Mouse (Mus musculus) right cerebral cortex, adult 18-20 months (tissue): ENCODE results near the gene Scnn1a.

ENCODE experiments used
- DNase-seq: peaks from one replicate; pipeline ENCODE4 v3.0.0; 2022; ENCODE audit warnings: mixed read lengths

The Scnn1a gene

DNA sequence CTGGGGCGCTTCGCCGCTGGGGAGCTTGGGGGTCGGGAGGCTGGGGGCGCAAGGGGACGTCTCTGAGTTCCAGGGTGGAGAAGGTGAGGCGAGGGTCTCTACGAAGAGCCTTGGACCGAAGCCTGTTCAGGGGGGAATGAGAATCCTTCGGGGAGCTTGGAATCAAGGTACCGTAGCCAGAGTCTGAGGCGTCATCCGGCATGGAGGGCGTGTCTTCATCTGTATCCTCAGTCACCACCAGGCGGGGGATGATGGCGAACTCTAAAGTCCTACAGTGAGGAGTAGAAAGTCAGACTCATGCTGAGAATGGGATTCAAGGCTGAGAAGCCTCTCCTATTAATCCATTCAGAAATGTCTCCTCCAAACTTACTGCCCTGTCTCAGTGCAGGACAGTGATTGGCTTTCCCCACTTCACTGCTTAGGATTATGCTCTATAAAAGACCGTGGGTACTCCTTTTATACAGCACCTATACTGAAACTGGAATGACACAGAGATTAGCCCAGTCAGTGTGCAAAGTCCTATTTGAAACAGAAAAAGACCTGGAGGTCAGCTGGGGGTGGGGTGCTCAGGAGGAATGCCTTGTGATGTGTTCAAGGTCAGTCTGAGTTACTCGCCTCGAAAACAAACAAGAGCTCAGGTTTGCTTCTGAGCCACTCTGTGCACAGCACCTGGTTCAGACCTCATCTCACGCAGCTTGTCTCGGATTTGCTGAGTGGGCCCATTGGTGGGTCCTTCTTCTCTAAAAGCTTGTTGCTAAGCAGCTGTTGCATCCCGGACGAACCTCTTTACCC lies 43.2 kb downstream of the Scnn1a start:
- DNase-seq, result no peak

DNA sequence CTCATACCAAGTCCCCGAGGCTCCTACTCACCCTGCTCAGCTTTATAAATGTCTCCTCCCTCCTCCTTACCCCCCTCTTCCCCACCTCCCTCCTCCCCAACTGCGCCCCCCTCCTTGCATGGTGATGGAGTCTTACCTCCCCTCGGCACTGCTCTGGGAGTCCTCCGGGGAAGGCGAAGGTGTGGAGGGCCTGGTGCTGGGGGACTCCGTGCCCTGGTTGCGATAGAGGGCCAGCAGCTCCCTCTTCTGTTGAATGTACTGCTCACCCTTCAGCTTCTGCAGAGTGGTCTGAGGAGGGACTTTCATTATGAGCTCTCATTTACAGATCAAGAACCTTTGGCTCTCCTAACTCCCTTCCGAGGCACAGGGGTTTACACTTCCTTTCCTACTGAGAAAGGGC lies 44.0 kb downstream of the Scnn1a start:
- DNase-seq, result no peak

- no peak for DNase-seq
Observed at GRCm38 (mm10) chr6:125365522-125365921, 45.1 kb downstream of the Scnn1a start.

DNA sequence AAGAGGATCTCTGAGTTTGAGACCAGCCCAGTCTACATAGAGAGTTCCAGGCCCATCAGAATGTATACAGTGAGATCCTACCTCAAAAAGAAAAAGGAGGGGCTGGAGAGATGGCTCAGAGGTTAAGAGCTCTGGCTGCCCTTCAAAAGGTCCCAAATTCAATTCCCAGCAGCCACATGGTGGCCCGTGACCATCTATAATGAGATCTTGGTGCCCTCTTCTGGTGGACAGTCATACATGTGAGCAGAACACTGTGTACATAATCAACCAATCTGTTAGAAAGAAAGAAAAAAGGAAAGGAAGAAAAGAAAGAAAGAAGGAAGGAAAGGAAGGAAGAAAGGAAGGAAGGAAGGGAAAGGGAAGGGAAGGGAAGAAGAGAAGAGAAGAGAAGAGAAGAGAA lies 45.7 kb downstream of the Scnn1a start:
- no peak for DNase-seq

DNA sequence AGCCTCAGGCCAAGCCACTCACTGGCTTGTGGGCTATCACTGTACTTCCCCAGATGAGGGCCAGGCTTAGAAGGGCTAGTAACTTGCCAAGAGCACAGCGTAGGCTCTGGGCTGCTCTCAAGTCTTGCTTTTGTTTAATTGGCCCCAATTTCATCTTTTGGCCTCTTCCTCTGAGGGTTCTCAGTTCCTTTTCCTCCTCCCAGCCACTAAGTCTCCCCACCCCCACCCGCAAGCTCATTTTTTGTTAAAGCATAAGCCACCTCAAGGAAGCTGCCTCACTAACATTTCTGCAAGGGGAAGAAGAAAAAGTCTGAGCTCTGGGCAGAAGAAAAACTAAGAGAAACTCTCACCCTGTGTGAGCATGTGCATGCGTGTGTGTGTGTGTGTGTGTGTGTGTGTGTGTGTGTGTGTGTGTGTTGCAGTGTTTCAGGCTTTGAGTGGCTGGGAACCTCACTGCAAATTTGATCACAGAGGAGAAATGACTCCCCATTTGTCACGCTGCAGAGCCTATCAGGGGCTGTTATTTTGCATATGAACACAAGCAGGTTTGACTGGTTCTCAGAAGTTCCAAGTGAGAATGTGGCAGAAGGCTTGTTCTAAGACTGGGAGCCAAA lies 47.4 kb downstream of the Scnn1a start:
- no peak for DNase-seq

- no peak for DNase-seq
Observed at GRCm38 (mm10) chr6:125377042-125377441, 56.6 kb downstream of the Scnn1a start.

GRCm38 (mm10) chr6:125377582-125378451 lies 57.4 kb downstream of the Scnn1a start:
- DNase-seq, result no peak

DNA sequence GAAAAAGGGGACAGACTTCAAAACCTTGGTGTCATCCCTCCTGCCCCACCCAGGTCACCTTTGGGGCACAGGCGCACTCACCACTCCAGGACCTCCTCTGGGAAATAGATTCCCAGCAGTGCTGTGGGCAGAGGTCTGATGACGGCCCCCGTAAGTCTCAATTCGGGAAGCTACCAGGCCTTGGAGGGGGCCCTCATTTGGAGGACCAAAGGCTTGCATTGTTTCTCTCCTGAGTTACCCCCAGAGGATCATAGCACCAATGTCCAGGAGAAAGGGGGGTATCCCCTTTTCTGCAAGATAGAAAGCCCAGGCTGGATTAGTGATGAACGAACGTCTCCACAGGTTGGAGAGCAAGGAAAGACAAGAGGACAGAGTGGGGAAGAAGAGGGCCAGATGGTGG lies 58.2 kb downstream of the Scnn1a start:
- no peak for DNase-seq

DNA sequence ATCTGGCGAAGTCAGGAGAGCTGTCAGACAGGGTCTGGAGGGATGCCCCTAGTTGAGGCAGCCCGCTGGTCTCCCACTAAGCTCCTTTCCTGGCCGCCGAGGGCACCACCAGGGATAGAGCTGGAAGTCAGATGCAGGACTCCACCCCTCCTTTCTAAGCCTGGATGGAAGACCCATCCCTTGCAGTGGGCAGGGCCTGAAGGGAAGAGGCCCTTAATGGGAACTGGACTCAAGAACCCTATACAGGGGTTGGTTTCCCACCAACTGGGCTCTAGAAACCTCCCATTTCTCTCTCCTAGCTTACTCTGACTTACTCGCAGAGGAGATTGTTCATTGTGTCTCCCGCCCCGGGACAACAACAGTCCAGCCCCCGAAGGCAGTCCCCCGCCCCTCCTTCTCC lies 59.3 kb downstream of the Scnn1a start:
- no peak for DNase-seq

GRCm38 (mm10) chr6:125380372-125381360 lies 60.2 kb downstream of the Scnn1a start, which contains the start of gene Plekhg6:
TSS of gene Plekhg6 (minus strand) at chr6:125380793.
- no peak for DNase-seq

GRCm38 (mm10) chr6:125382024-125382423 lies 61.6 kb downstream of the Scnn1a start:
- no peak for DNase-seq

DNA sequence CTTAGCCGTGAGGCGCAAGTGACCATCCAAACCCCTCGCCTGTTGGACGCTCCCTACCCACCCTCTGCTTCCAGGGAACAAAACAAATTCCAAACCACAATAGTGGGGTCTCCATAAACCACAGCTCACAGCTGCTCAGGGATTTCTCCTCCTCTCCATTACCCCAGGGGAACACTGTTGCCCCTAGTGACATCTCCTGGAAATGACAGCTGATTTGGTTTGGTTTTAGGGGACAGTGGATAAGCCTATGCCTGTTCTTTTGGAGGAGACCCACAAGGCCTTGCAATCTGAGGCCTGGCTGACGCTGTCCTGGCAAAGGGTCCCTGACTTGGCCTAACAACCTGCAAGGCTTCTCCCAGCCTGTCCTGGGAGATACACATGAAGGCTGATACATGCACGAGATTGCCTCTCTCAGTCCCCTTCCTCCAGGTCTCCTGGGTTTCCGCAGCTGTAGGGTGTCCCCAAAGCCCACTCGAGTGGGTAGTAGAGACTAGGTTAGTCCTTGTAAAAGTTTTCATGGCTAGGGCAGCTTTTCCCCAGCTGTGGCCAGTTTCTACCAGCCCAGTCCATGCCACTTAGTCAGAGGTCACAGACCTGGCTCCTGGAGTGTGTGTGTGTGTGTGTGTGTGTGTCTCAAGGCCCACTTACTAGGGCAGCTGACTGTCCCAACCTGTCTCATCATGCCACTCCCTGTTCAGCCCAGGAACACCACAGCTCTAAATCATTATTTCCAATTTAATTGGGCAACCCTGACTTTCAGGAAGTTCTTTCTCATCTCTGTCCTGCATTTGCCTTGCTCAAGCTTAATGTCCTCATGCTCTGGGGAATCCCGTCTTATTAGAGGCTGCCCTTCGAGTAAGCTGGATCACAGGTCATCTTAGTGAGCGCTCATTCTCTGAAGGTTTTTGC lies 64.9 kb downstream of the Scnn1a start:
- DNase-seq, result no peak

GRCm38 (mm10) chr6:125386080-125386479 lies 65.6 kb downstream of the Scnn1a start:
- no peak for DNase-seq

DNA sequence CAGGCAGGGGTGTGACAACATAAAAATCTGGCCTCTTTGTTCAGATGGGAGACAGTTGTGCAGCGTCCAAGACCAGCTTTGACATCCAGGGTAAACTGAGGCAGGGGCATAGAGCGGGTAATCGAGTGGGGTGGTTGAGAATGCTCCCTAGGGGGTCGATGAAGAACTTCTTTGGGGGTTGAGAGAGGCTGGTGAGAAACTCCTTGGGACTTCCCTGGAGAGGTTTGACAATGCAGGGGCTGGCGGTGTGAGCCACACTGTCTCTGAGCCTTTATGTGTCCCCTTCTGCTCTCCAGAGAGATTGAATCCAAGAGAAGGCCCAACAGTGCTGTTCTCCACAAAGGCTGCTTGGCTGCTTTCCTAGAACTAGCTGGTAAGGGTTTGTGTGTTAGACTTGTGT lies 69.4 kb downstream of the Scnn1a start:
- no peak for DNase-seq
